In the genomic region with DNA sequence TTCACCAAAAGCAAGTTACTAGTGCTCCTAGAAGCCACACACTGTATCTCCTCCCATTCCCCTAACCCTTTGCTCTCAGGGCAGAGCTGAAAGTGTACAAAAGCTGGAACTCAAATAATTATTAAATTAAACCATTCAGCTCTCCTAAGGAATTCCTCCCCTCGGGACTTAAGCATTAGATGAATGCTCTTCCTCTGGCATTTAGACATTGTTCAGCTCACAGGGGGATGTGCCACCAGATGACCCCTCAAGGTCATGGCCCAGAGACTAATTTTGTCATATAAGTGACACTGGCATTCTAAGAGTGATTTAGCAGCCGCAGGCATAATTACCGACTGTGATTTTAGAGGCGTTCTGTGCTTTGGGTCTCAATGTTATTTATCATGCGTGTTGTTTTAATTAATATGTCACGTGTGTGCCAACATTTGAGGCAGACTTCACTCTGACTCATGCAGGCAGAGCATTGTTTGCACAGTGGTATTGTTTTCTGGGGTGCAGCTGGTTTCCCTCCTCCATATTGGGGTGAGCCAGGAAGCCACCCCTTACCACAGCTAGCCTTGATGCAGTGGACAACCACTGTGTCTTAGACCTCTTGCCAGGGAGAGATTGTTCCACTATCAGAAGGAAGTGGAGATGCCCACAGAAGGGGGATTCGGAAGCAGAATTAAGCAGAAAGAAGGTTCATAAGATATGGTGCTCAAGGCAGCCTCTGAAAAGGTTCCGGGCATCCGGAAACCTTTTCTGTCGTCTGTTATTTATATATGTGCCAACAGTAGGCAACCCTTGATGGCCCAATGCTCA, we compare ENCODE assay signal across 11 mouse cellular contexts.
A peak's percentile ranks its signal among the peaks of the same experiment; 100 is the strongest.
DNase-seq lines count a peak whose midpoint lies in the region; ATAC-seq and TF ChIP-seq lines count a peak whose summit lies in the region.
"Had no signal": no experiment of that assay in that cellular context is flagged by ENCODE, and none has a peak within 500 bp of the region (broad histone marks: within the 10 kb centered on the region; RNA-seq: fewer than 3 reads in every experiment).

No protein-coding gene starts in this region.

- no peaks in the 10 kb centered on the region for H3K9me3 ChIP-seq in heart, embryonic 12.5 days (replicated peaks)
- no peaks in the 10 kb centered on the region for H3K9me3 ChIP-seq in liver, embryonic 12.5 days (replicated peaks)

- H3K4me3 ChIP-seq in heart, embryonic 12.5 days = no peak overlapping the region
- no peak overlapping the region for H3K4me3 ChIP-seq in liver, embryonic 12.5 days

- H3K36me3 ChIP-seq in heart, embryonic 12.5 days = no peaks in the 10 kb centered on the region
- H3K36me3 ChIP-seq in liver, embryonic 12.5 days = no peaks in the 10 kb centered on the region

- TF ChIP-seq CTCF in brain, embryonic 14.5 days (IDR thresholded peaks at IDR 0.05; ENCODE audit: borderline replicate concordance, extremely low read depth, insufficient read depth, insufficient read length) = no peak

- H3K27ac ChIP-seq in heart, embryonic 12.5 days (ENCODE audit: poor library complexity, severe bottlenecking) = no peak overlapping the region
- peak overlapping the region; percentile 22; the same call in 1 of the 2 replicates for H3K27ac ChIP-seq in liver, embryonic 12.5 days

- no peak for DNase-seq in heart, postnatal 10 days
- DNase-seq in 416B (ENCODE audit: low read depth) = peak; percentile 72
- peak; percentile 47 for DNase-seq in brain, embryonic 14.5 days (ENCODE audit: low read depth)
- no peak for DNase-seq in left cerebral cortex, adult 9 months (ENCODE audit: low spot score in 2 of 2)
- no peak for DNase-seq in adrenal gland, postnatal 36 days
- DNase-seq in cerebellum, postnatal 25 days = no peak
- DNase-seq: heart, postnatal 36 days; kidney, postnatal 14 days; right cerebral cortex, postnatal 14 days had no signal

- H3K9ac ChIP-seq in heart, embryonic 12.5 days = no peak overlapping the region
- H3K9ac ChIP-seq in liver, embryonic 12.5 days = no peak overlapping the region

- peaks cover 38% of the 10 kb centered on the region for H3K4me1 ChIP-seq in heart, embryonic 12.5 days (replicated peaks)
- no peaks in the 10 kb centered on the region for H3K4me1 ChIP-seq in liver, embryonic 12.5 days

- no peaks in the 10 kb centered on the region for H3K27me3 ChIP-seq in heart, embryonic 12.5 days (replicated peaks)
- no peaks in the 10 kb centered on the region for H3K27me3 ChIP-seq in liver, embryonic 12.5 days (replicated peaks)

- intact Hi-C loops in heart, postnatal 10 days (cut with DNase I) = no loop called here

- 63% methylated on average over 10 of the region's 10 CpGs for WGBS in heart, embryonic 12.5 days
- WGBS in liver, embryonic 12.5 days (ENCODE audit: insufficient replicate concordance) = 59% methylated on average over 10 of the region's 10 CpGs

- no peak for ATAC-seq in heart, embryonic 12.5 days (ENCODE audit: insufficient number of reproducible peaks, low FRiP score)
- ATAC-seq in liver, embryonic 12.5 days = no peak

- TF ChIP-seq POLR2A in brain, embryonic 14.5 days (IDR thresholded peaks at IDR 0.05; ENCODE audit: borderline replicate concordance, extremely low read depth, insufficient read depth, insufficient read length, poor library complexity, severe bottlenecking) = no peak

- H3K4me2 ChIP-seq in heart, embryonic 12.5 days = peak overlapping the region; percentile 10; the same call in 1 of the 2 replicates
- peak overlapping the region; percentile 30 for H3K4me2 ChIP-seq in liver, embryonic 12.5 days

Comparison
In these comparisons a context has a peak if more than half of its experiments do, and no peak if none do; other contexts are left out.
1. DNase-seq: peak in 416B (single experiment) and brain, embryonic 14.5 days (single experiment); none in heart, postnatal 10 days (0 of 2), left cerebral cortex, adult 9 months (0 of 2), adrenal gland, postnatal 36 days (0 of 2) and cerebellum, postnatal 25 days (0 of 2).